Mouse (Mus musculus) ES-Bruce4 (cell line): ENCODE measurements around the gene Gm11042. TPM values are rescaled to one million over a fixed set of nuclear protein-coding genes. Genes with fewer than 3 reads are reported as not detected.

ENCODE experiments used
- H3K27ac ChIP-seq: 2 replicates; pipeline ENCODE4 v1.5.1; 2012; ENCODE audit warnings: low read length, inconsistent platforms; ENCODE audit not compliant: insufficient read depth
- H3K27me3 ChIP-seq: 2 replicates; pipeline ENCODE4 v1.6.1; 2012; ENCODE audit warnings: mild to moderate bottlenecking, low read length, inconsistent platforms; ENCODE audit not compliant: control insufficient read depth, poor library complexity, insufficient read depth, severe bottlenecking
- H3K36me3 ChIP-seq: 2 replicates; pipeline ENCODE4 v1.6.1; 2012; ENCODE audit warnings: inconsistent platforms, mild to moderate bottlenecking, low read length, moderate library complexity; ENCODE audit not compliant: control insufficient read depth, poor library complexity, insufficient read depth, severe bottlenecking
- H3K4me1 ChIP-seq: one replicate; pipeline ENCODE4 v1.8.1; 2011; ENCODE audit warnings: low read length; ENCODE audit not compliant: control insufficient read depth, insufficient read depth
- H3K4me3 ChIP-seq: 2 replicates; pipeline ENCODE4 v1.5.1; 2011; ENCODE audit warnings: low read depth, mild to moderate bottlenecking, low read length
- H3K9ac ChIP-seq: 2 replicates; pipeline ENCODE4 v1.6.1; 2012; ENCODE audit warnings: low read depth, mild to moderate bottlenecking, inconsistent platforms; ENCODE audit not compliant: poor library complexity, severe bottlenecking
- H3K9me3 ChIP-seq: replicated peaks from 2 replicates; pipeline ENCODE4 v1.6.1; 2012; ENCODE audit warnings: mild to moderate bottlenecking, low read length, inconsistent platforms; ENCODE audit not compliant: control insufficient read depth, poor library complexity, insufficient read depth, severe bottlenecking
- CTCF ChIP-seq: IDR thresholded peaks from one replicate; pipeline ENCODE4 v1.8.1; 2011; ENCODE audit warnings: low read depth, low read length
- EP300 ChIP-seq: IDR thresholded peaks from 2 replicates; pipeline ENCODE4 v1.6.1; 2011; ENCODE audit warnings: low read depth, low read length; ENCODE audit not compliant: insufficient read depth
- POLR2A ChIP-seq: IDR thresholded peaks from one replicate; pipeline ENCODE4 v1.8.1; 2011; ENCODE audit warnings: low read length; ENCODE audit not compliant: insufficient read depth
- polyA plus RNA-seq: library from polyadenylated mRNA; stranded (reverse); fragments of >200 nt; gene quantifications from 2 replicates; pipeline ENCODE4 v1.2.4, GENCODE M21; 2011; ENCODE audit warnings: low read depth; ENCODE audit not compliant: missing spikeins, insufficient read depth, insufficient read length

Gm11042 gene
- polyA plus RNA-seq, 1 experiment = not detected

- no peaks in the 10 kb centered on the region for H3K4me1 ChIP-seq
- H3K9ac ChIP-seq = no peak overlapping the region
- no peaks in the 10 kb centered on the region for H3K9me3 ChIP-seq
- no peaks in the 10 kb centered on the region for H3K36me3 ChIP-seq
- TF ChIP-seq EP300 (no peak), CTCF (peak; percentile 47)
- peaks cover 14% of the 10 kb centered on the region for H3K27me3 ChIP-seq
- H3K27ac ChIP-seq = no peak overlapping the region
- H3K4me3 ChIP-seq = peak overlapping the region; percentile 49
These were observed 32.0 kb downstream of the Gm11042 start for GRCm38 (mm10) chr12:74284020-74284684.

GRCm38 (mm10) chr12:74282846-74283245, 33.3 kb downstream of the Gm11042 start:
- Histone ChIP-seq H3K27ac (no peak overlapping the region), H3K4me3 (no peak overlapping the region), H3K9me3 (no peaks in the 10 kb centered on the region), H3K4me1 (no peaks in the 10 kb centered on the region), H3K36me3 (no peaks in the 10 kb centered on the region), H3K27me3 (peaks cover 14% of the 10 kb centered on the region), H3K9ac (no peak overlapping the region)
- TF ChIP-seq POLR2A (no peak), CTCF (no peak), EP300 (no peak)

GRCm38 (mm10) chr12:74281403-74281802, 34.8 kb downstream of the Gm11042 start:
- Histone ChIP-seq H3K4me3 (no peak overlapping the region), H3K4me1 (no peaks in the 10 kb centered on the region), H3K36me3 (no peaks in the 10 kb centered on the region), H3K27me3 (peaks cover 14% of the 10 kb centered on the region), H3K9ac (no peak overlapping the region), H3K9me3 (no peaks in the 10 kb centered on the region), H3K27ac (no peak overlapping the region)
- TF ChIP-seq CTCF (no peak), EP300 (no peak), POLR2A (no peak)

GRCm38 (mm10) chr12:74277265-74277664, 38.9 kb downstream of the Gm11042 start:
- H3K27me3 ChIP-seq = no peaks in the 10 kb centered on the region; the same call in 1 of the 2 replicates
- H3K9me3 ChIP-seq = no peaks in the 10 kb centered on the region
- H3K27ac ChIP-seq = no peak overlapping the region
- H3K4me1 ChIP-seq = no peaks in the 10 kb centered on the region
- no peak overlapping the region for H3K4me3 ChIP-seq
- H3K9ac ChIP-seq = no peak overlapping the region
- TF ChIP-seq POLR2A (no peak), EP300 (no peak), CTCF (no peak)
- H3K36me3 ChIP-seq = no peaks in the 10 kb centered on the region

DNA sequence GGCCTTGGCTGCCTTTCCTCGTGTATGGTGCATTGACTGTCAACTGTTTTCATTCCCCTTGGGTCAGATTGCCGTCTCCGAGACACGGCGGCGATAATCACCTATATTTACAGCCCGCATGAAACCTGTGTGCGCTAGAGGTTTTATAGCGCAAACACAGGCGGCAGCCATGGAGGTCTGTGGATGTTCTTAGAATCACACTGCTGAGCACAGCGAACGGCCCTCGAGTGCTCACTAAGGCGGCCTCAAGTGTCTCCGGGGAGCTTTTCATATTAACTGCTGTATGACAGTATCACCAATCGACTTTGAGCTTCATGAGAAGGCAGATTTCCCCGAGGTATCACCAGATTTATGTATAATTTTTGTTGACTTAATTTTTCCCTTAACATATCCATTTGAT, 43.6 kb downstream of the Gm11042 start:
- Histone ChIP-seq H3K4me1 (no peaks in the 10 kb centered on the region), H3K4me3 (no peak overlapping the region), H3K27ac (no peak overlapping the region), H3K27me3 (no peaks in the 10 kb centered on the region), H3K36me3 (no peaks in the 10 kb centered on the region), H3K9me3 (no peaks in the 10 kb centered on the region), H3K9ac (no peak overlapping the region)
- no peak for TF ChIP-seq CTCF
- TF ChIP-seq POLR2A = no peak
- no peak for TF ChIP-seq EP300

GRCm38 (mm10) chr12:74268644-74269285, 47.4 kb downstream of the Gm11042 start:
- Histone ChIP-seq H3K9me3 (no peaks in the 10 kb centered on the region), H3K4me1 (no peaks in the 10 kb centered on the region), H3K4me3 (no peak overlapping the region), H3K27ac (no peak overlapping the region), H3K9ac (no peak overlapping the region), H3K27me3 (no peaks in the 10 kb centered on the region), H3K36me3 (no peaks in the 10 kb centered on the region)
- no peak for TF ChIP-seq EP300
- no peak for TF ChIP-seq POLR2A
- no peak for TF ChIP-seq CTCF
